Mouse (Mus musculus): ENCODE data around the gene Snx19. TPM values are rescaled to one million over a fixed set of nuclear protein-coding genes. Genes with fewer than 3 reads are reported as not detected.

Snx19 gene
- total RNA-seq, 4 experiments from 2014 or later, result 34.7 to 44.4 (median 43.2) TPM

- DNase-seq, result no peak
These were observed 58.3 kb downstream of the Snx19 start for GRCm38 (mm10) chr9:30485161-30485560.

- DNase-seq, result no peak
These were observed 61.5 kb downstream of the Snx19 start for GRCm38 (mm10) chr9:30488384-30488783.

GRCm38 (mm10) chr9:30494446-30494845 is 67.5 kb downstream of the Snx19 start:
- no peak for DNase-seq

GRCm38 (mm10) chr9:30508966-30509365 is 82.1 kb downstream of the Snx19 start:
- DNase-seq, result no peak

GRCm38 (mm10) chr9:30515953-30516352 is 89.0 kb downstream of the Snx19 start:
- DNase-seq, result no peak

Measured in adrenal gland, adult 8-10 months (tissue).